ENCODE assay signal across 8 mouse cellular contexts in genomic region chr11:12037075-12037686, GRCm38 (mm10). TPM values are rescaled to one million over a fixed set of nuclear protein-coding genes. Genes with fewer than 3 reads are reported as not detected.
DNase-seq lines count a peak whose midpoint lies in the region; TF ChIP-seq lines count a peak whose summit lies in the region.

No protein-coding gene starts in this region.

- 2% methylated on average over 66 of the region's 93 CpGs for WGBS in heart, adult 2 months
- WGBS in lung, adult 2 months = 1% methylated on average over 81 of the region's 93 CpGs
- 1% methylated on average over 80 of the region's 93 CpGs for WGBS in olfactory bulb, adult 2 months

- peak overlapping the region; percentile 81 for H3K27ac ChIP-seq in heart, adult 2 months
- no peak overlapping the region for H3K27ac ChIP-seq in olfactory bulb, adult 2 months (ENCODE audit: insufficient read depth, low read depth, low read length)

- peak; percentile 30; the same call in 1 of the 2 replicates for TF ChIP-seq CTCF in heart, adult 2 months (IDR thresholded peaks at IDR 0.05)
- no peak for TF ChIP-seq CTCF in lung, adult 2 months (IDR thresholded peaks at IDR 0.05; ENCODE audit: insufficient read depth, low read length)
- TF ChIP-seq CTCF in olfactory bulb, adult 2 months (IDR thresholded peaks at IDR 0.05; ENCODE audit: insufficient read depth, low read depth, low read length) = no peak

- intact Hi-C loops in heart, adult 2 months (cut with DNase I) = loop anchor here (1.0 to 5.0 kb wide), 3 partner anchors 71 to 215 kb away; no protein-coding TSS in a partner anchor

- H3K79me2 ChIP-seq in heart, adult 2 months (replicated peaks; ENCODE audit: control insufficient read depth, insufficient read depth, low read length) = no peaks in the 10 kb centered on the region

- peak; percentile 74 for TF ChIP-seq POLR2A in heart, adult 2 months (IDR thresholded peaks at IDR 0.05; ENCODE audit: insufficient read depth, low read depth, low read length)
- TF ChIP-seq POLR2A in lung, adult 2 months (IDR thresholded peaks at IDR 0.05; ENCODE audit: borderline replicate concordance, extremely low read depth, low read depth, low read length) = peak; percentile 79; the same call in 1 of the 2 replicates
- TF ChIP-seq POLR2A in olfactory bulb, adult 2 months (IDR thresholded peaks at IDR 0.05; ENCODE audit: insufficient read depth, low read depth, low read length) = no peak

- peak overlapping the region; percentile 80 for H3K9ac ChIP-seq in heart, adult 2 months (ENCODE audit: low read depth, low read length)

- H3K4me3 ChIP-seq in heart, adult 2 months = peak overlapping the region; percentile 57
- H3K4me3 ChIP-seq in lung, adult 2 months (replicated peaks; ENCODE audit: extremely low read depth, low read depth, low read length) = peak overlapping the region; percentile 79
- peak overlapping the region; percentile 39 for H3K4me3 ChIP-seq in olfactory bulb, adult 2 months (ENCODE audit: insufficient read depth, low read depth, low read length)

- no peak for TF ChIP-seq EP300 in heart, adult 2 months (IDR thresholded peaks at IDR 0.05; ENCODE audit: insufficient read depth, low read depth, low read length)

- peak; percentile 46 for DNase-seq in R1 (ENCODE audit: low read depth, low spot score)
- DNase-seq in embryo, embryonic 10.5 days (ENCODE audit: low spot score) = peak; percentile 76
- DNase-seq in heart, adult 2 months = peak; percentile 74 to 80
- peak; percentile 36 for DNase-seq in kidney, adult 11 months
- DNase-seq in lung, adult 2 months = peak; percentile 65
- no peak for DNase-seq in spleen, postnatal 36 days (ENCODE audit: low spot score in 2 of 2)
- DNase-seq in left cerebral cortex, adult 9 months (ENCODE audit: low spot score in 2 of 2) = no peak

- H3K4me1 ChIP-seq in heart, adult 2 months (ENCODE audit: control insufficient read depth, insufficient read depth, low read length) = 0 out of 2 replicates have a peak, but pooled peaks cover 2% of the 10 kb centered on the region
- no peaks in the 10 kb centered on the region for H3K4me1 ChIP-seq in lung, adult 2 months (ENCODE audit: control insufficient read depth, insufficient read depth, low read length)
- H3K4me1 ChIP-seq in olfactory bulb, adult 2 months (ENCODE audit: control insufficient read depth, insufficient read depth, low read length) = 0 out of 2 replicates have a peak, but pooled peaks cover 7% of the 10 kb centered on the region

- peaks cover 7% of the 10 kb centered on the region; the same call in 1 of the 2 replicates for H3K27me3 ChIP-seq in heart, adult 2 months (ENCODE audit: control insufficient read depth, insufficient read depth, low read length)

- peaks cover 3% of the 10 kb centered on the region; the same call in 1 of the 2 replicates for H3K36me3 ChIP-seq in heart, adult 2 months (ENCODE audit: control insufficient read depth, insufficient read depth, low read length)

RNA-seq across cellular contexts. Expression of gene Grb10, which starts 1.3 kb away (rescaled TPM):
- total RNA-seq in heart, adult 2 months (2021) = 10 to 100 TPM; 65.1 to 66.2 TPM
- polyA plus RNA-seq in heart, adult 2 months (2012; rRNA removed) = 36.9 and 63.5 TPM in 2 replicates
- polyA plus RNA-seq in lung, adult 2 months (2012; rRNA removed) = 23.7 and 27.4 TPM in 2 replicates
- not detected in 2 replicates for polyA plus RNA-seq in olfactory bulb, adult 2 months (2012; ENCODE audit: insufficient read depth, insufficient read length, low replicate concordance, missing spikeins)

Comparison
In these comparisons a context has a peak if more than half of its experiments do, and no peak if none do; other contexts are left out.
1. DNase-seq: peak in R1 (single experiment), embryo, embryonic 10.5 days (single experiment), heart, adult 2 months (2 of 2), kidney, adult 11 months (single experiment) and lung, adult 2 months (single experiment); none in spleen, postnatal 36 days (0 of 2) and left cerebral cortex, adult 9 months (0 of 2).
2. RNA of gene Grb10, which starts 1.3 kb away (polyA plus RNA-seq): 36.9 to 63.5 TPM in heart, adult 2 months and 23.7 to 27.4 TPM in lung, adult 2 months; not detected in olfactory bulb, adult 2 months; every median in the first group is over 10 times any median in the second.
3. Peak in every context shown above with its lines, with median percentiles within 50 percentile points of each other: H3K4me3 ChIP-seq.